Mouse (Mus musculus) lung, postnatal 10 days (tissue): ENCODE results near the gene Adck2.

Source experiments
- DNase-seq: peaks from one replicate; pipeline ENCODE4 v3.0.0; 2021

The Adck2 gene

GRCm38 (mm10) chr6:39573791-39574554 lies at the start of gene Adck2:
Gene Adck2 (plus strand): TSS chr6:39573873.
- DNase-seq, result peak; percentile 86

- peak; percentile 12 for DNase-seq
These were observed 46.9 kb upstream of the Adck2 start for GRCm38 (mm10) chr6:39526797-39527196.

GRCm38 (mm10) chr6:39527337-39527784 lies 46.3 kb upstream of the Adck2 start:
- DNase-seq, result peak; percentile 18

GRCm38 (mm10) chr6:39527811-39528210 lies 45.9 kb upstream of the Adck2 start:
- no peak for DNase-seq

- DNase-seq, result peak; percentile 93
These were observed 44.8 kb upstream of the Adck2 start for GRCm38 (mm10) chr6:39528671-39529535.

GRCm38 (mm10) chr6:39534944-39535343 lies 38.7 kb upstream of the Adck2 start:
- DNase-seq, result no peak

- no peak for DNase-seq
These were observed 37.1 kb upstream of the Adck2 start for GRCm38 (mm10) chr6:39536621-39537020.

- no peak for DNase-seq
These were observed 36.4 kb upstream of the Adck2 start for GRCm38 (mm10) chr6:39537276-39537675.

- DNase-seq, result no peak
These were observed 35.4 kb upstream of the Adck2 start for GRCm38 (mm10) chr6:39538227-39538626.

- peak; percentile 79 for DNase-seq
These were observed 34.0 kb upstream of the Adck2 start for GRCm38 (mm10) chr6:39539679-39540155.

- no peak for DNase-seq
These were observed 33.1 kb upstream of the Adck2 start for GRCm38 (mm10) chr6:39540563-39540962.

GRCm38 (mm10) chr6:39542631-39543597 lies 30.8 kb upstream of the Adck2 start:
- peak; percentile 92 for DNase-seq

- peak; percentile 72 for DNase-seq
These were observed 29.8 kb upstream of the Adck2 start for GRCm38 (mm10) chr6:39543769-39544420.

GRCm38 (mm10) chr6:39545474-39545873 lies 28.2 kb upstream of the Adck2 start:
- DNase-seq, result no peak

- no peak for DNase-seq
These were observed 25.6 kb upstream of the Adck2 start for GRCm38 (mm10) chr6:39548030-39548429.

GRCm38 (mm10) chr6:39551981-39552636 lies 21.6 kb upstream of the Adck2 start:
- no peak for DNase-seq

GRCm38 (mm10) chr6:39554888-39555647 lies 18.6 kb upstream of the Adck2 start:
- peak; percentile 32 for DNase-seq

GRCm38 (mm10) chr6:39555648-39555945 lies 18.1 kb upstream of the Adck2 start:
- no peak for DNase-seq

- DNase-seq, result peak; percentile 59
These were observed 16.6 kb upstream of the Adck2 start for GRCm38 (mm10) chr6:39556900-39557659.

GRCm38 (mm10) chr6:39557723-39558261 lies 15.9 kb upstream of the Adck2 start, which contains the start of gene Dennd2a:
Gene Dennd2a (minus strand): TSS chr6:39557867.
- DNase-seq, result peak; percentile 92
